ENCODE assay signal across 39 mouse cellular contexts in genomic region chr3:88097666-88098065, GRCm38 (mm10). TPM values are rescaled to one million over a fixed set of nuclear protein-coding genes. Genes with fewer than 3 reads are reported as not detected.
DNase-seq lines count a peak whose midpoint lies in the region; ATAC-seq lines count a peak whose summit lies in the region.
"Had no signal": no experiment of that assay in that cellular context is flagged by ENCODE, and none has a peak within 500 bp of the region (broad histone marks: within the 10 kb centered on the region; RNA-seq: fewer than 3 reads in every experiment).

No protein-coding gene starts in this region.

- ATAC-seq in forebrain, embryonic 16.5 days, result no peak
- no peak for ATAC-seq in midbrain, embryonic 11.5 days (ENCODE audit: low FRiP score)
- no peak for ATAC-seq in midbrain, embryonic 16.5 days
- ATAC-seq: activated CD4-positive, CD25-positive, alpha-beta regulatory T cell, adult 4 months; CD4-positive, CD25-positive, alpha-beta regulatory T cell, adult 4 months; forebrain, embryonic 15.5 days; midbrain, embryonic 13.5 days had no signal

- no peak for DNase-seq in forebrain, embryonic 10.5 days (ENCODE audit: extremely low spot score, low spot score)
- DNase-seq in midbrain, embryonic 11.5 days (ENCODE audit: low spot score, missing footprints), result peak; percentile 37
- DNase-seq in NIH3T3 (ENCODE audit: low read depth), result peak; percentile 31
- no peak for DNase-seq in layer of hippocampus, adult 9-10 months (ENCODE audit: low spot score)
- no peak for DNase-seq in kidney, postnatal 4 days
- DNase-seq: adrenal gland, adult 2 months; adrenal gland, postnatal 36 days; cerebellum, adult 9-10 months; cerebellum, postnatal 36 days; embryo, embryonic 11 days; gastrocnemius, postnatal 36 days; heart, adult 2 months; heart, postnatal 4 days; kidney, adult 18-20 months; kidney, postnatal 36 days; layer of hippocampus, adult 9-11 months; liver; lung, adult 2 months; lung, postnatal 10 days had no signal

- H3K79me2 ChIP-seq in macrophage (ENCODE audit: inconsistent target), result no peaks in the 10 kb centered on the region

- no peaks in the 10 kb centered on the region for H3K9me3 ChIP-seq in forebrain, embryonic 10.5 days
- H3K9me3 ChIP-seq in forebrain, embryonic 16.5 days (ENCODE audit: control insufficient read depth, low read length), result no peaks in the 10 kb centered on the region
- no peaks in the 10 kb centered on the region for H3K9me3 ChIP-seq in midbrain, embryonic 11.5 days (ENCODE audit: control insufficient read depth, low read length)
- no peaks in the 10 kb centered on the region for H3K9me3 ChIP-seq in midbrain, embryonic 16.5 days (replicated peaks; ENCODE audit: control insufficient read depth, low read length, poor library complexity, severe bottlenecking)
- H3K9me3 ChIP-seq: embryonic facial prominence, embryonic 12.5 days; forebrain, embryonic 15.5 days; heart, embryonic 12.5 days; hindbrain, embryonic 15.5 days; midbrain, embryonic 13.5 days had no signal

- no peaks in the 10 kb centered on the region for H3K27me3 ChIP-seq in forebrain, embryonic 10.5 days (ENCODE audit: poor library complexity, severe bottlenecking)
- no peaks in the 10 kb centered on the region for H3K27me3 ChIP-seq in forebrain, embryonic 16.5 days (replicated peaks; ENCODE audit: control insufficient read depth, insufficient read depth, low read length)
- no peaks in the 10 kb centered on the region for H3K27me3 ChIP-seq in midbrain, embryonic 11.5 days (ENCODE audit: control insufficient read depth, insufficient read depth, low read length)
- H3K27me3 ChIP-seq in midbrain, embryonic 16.5 days (ENCODE audit: control insufficient read depth, insufficient read depth, low read depth, low read length), result no peaks in the 10 kb centered on the region
- H3K27me3 ChIP-seq: embryonic facial prominence, embryonic 12.5 days; forebrain, embryonic 15.5 days; heart, embryonic 12.5 days; hindbrain, embryonic 15.5 days; midbrain, embryonic 13.5 days had no signal

- H3K4me3 ChIP-seq in forebrain, embryonic 10.5 days, result no peak overlapping the region
- no peak overlapping the region for H3K4me3 ChIP-seq in forebrain, embryonic 16.5 days (replicated peaks; ENCODE audit: low read length)
- H3K4me3 ChIP-seq in midbrain, embryonic 11.5 days (ENCODE audit: low read depth, low read length), result no peak overlapping the region
- no peak overlapping the region for H3K4me3 ChIP-seq in midbrain, embryonic 16.5 days (ENCODE audit: low read depth, low read length)
- H3K4me3 ChIP-seq in macrophage (ENCODE audit: inconsistent target), result no peak overlapping the region
- H3K4me3 ChIP-seq: embryonic facial prominence, embryonic 12.5 days; forebrain, embryonic 15.5 days; heart, adult 2 months; heart, embryonic 12.5 days; hindbrain, embryonic 15.5 days; midbrain, embryonic 13.5 days had no signal

- H3K4me2 ChIP-seq in forebrain, embryonic 16.5 days (ENCODE audit: low read length), result no peak overlapping the region
- H3K4me2 ChIP-seq in midbrain, embryonic 11.5 days, result no peak overlapping the region
- H3K4me2 ChIP-seq in midbrain, embryonic 16.5 days (ENCODE audit: low read length), result no peak overlapping the region
- H3K4me2 ChIP-seq: embryonic facial prominence, embryonic 12.5 days; forebrain, embryonic 15.5 days; heart, embryonic 12.5 days; hindbrain, embryonic 15.5 days; midbrain, embryonic 13.5 days had no signal

- no peaks in the 10 kb centered on the region for H3K4me1 ChIP-seq in forebrain, embryonic 10.5 days
- H3K4me1 ChIP-seq in forebrain, embryonic 16.5 days (replicated peaks; ENCODE audit: control insufficient read depth, insufficient read depth, low read length), result no peaks in the 10 kb centered on the region
- H3K4me1 ChIP-seq in midbrain, embryonic 11.5 days (ENCODE audit: control insufficient read depth, insufficient read depth, low read length), result no peaks in the 10 kb centered on the region
- H3K4me1 ChIP-seq in midbrain, embryonic 16.5 days (ENCODE audit: control insufficient read depth, insufficient read depth, low read length), result no peaks in the 10 kb centered on the region
- H3K4me1 ChIP-seq: embryonic facial prominence, embryonic 12.5 days; forebrain, embryonic 15.5 days; heart, embryonic 12.5 days; hindbrain, embryonic 15.5 days; midbrain, embryonic 13.5 days had no signal

- H3K27ac ChIP-seq in forebrain, embryonic 10.5 days, result 0 out of 2 replicates have a peak overlapping the region, but pooled peaks have one; percentile 12
- H3K27ac ChIP-seq in forebrain, embryonic 16.5 days (ENCODE audit: low read length), result no peak overlapping the region
- H3K27ac ChIP-seq in midbrain, embryonic 11.5 days (ENCODE audit: low read depth, low read length), result no peak overlapping the region
- no peak overlapping the region for H3K27ac ChIP-seq in midbrain, embryonic 16.5 days (ENCODE audit: low read length)
- H3K27ac ChIP-seq in macrophage, result peak overlapping the region; percentile 61
- H3K27ac ChIP-seq: embryonic facial prominence, embryonic 12.5 days; forebrain, embryonic 15.5 days; heart, adult 2 months; hindbrain, embryonic 15.5 days; liver, embryonic 14.5 days; midbrain, embryonic 13.5 days had no signal

- peaks cover 96% of the 10 kb centered on the region for H3K36me3 ChIP-seq in forebrain, embryonic 10.5 days (replicated peaks)
- H3K36me3 ChIP-seq in forebrain, embryonic 16.5 days (ENCODE audit: control insufficient read depth, insufficient read depth), result no peaks in the 10 kb centered on the region
- peaks cover 11% of the 10 kb centered on the region for H3K36me3 ChIP-seq in midbrain, embryonic 11.5 days (ENCODE audit: control insufficient read depth, insufficient read depth, low read length)
- H3K36me3 ChIP-seq in midbrain, embryonic 16.5 days (ENCODE audit: control insufficient read depth, insufficient read depth, low read length), result no peaks in the 10 kb centered on the region
- H3K36me3 ChIP-seq in macrophage (ENCODE audit: inconsistent target), result 0 out of 2 replicates have a peak, but pooled peaks cover under 1% of the 10 kb centered on the region
- H3K36me3 ChIP-seq: forebrain, embryonic 15.5 days; hindbrain, embryonic 15.5 days had no signal

- WGBS in forebrain, embryonic 10.5 days, result 92% methylated on average over 6 of the region's 6 CpGs
- WGBS in forebrain, embryonic 16.5 days, result 91% methylated on average over 6 of the region's 6 CpGs
- WGBS in midbrain, embryonic 11.5 days, result 90% methylated on average over 6 of the region's 6 CpGs
- WGBS in midbrain, embryonic 16.5 days, result 89% methylated on average over 6 of the region's 6 CpGs
- WGBS in macrophage (ENCODE audit: missing documents), result 43% methylated on average over 6 of the region's 6 CpGs

- no peak overlapping the region for H3K9ac ChIP-seq in forebrain, embryonic 16.5 days (replicated peaks; ENCODE audit: low read depth, low read length)
- H3K9ac ChIP-seq in midbrain, embryonic 11.5 days (ENCODE audit: low read length), result no peak overlapping the region
- no peak overlapping the region for H3K9ac ChIP-seq in midbrain, embryonic 16.5 days (ENCODE audit: low read depth, low read length)
- H3K9ac ChIP-seq: embryonic facial prominence, embryonic 12.5 days; forebrain, embryonic 15.5 days; heart, embryonic 12.5 days; hindbrain, embryonic 15.5 days; liver, embryonic 14.5 days; midbrain, embryonic 13.5 days had no signal

RNA-seq across cellular contexts. Expression of gene Iqgap3, which starts 15.9 kb away (rescaled TPM):
- 30.3 and 30.4 TPM in 2 replicates for polyA plus RNA-seq in forebrain, embryonic 10.5 days (2016; fragmentation: Nextera tagmentation; extraction: Ambion mirVana)
- 7.5 and 7.8 TPM in 2 replicates for polyA plus RNA-seq in forebrain, embryonic 16.5 days (2015; fragmentation: Nextera tagmentation; extraction: Ambion mirVana)
- polyA plus RNA-seq in midbrain, embryonic 11.5 days (2014; fragmentation: Nextera tagmentation; extraction: Ambion mirVana), result 15.0 and 16.5 TPM in 2 replicates
- polyA plus RNA-seq in midbrain, embryonic 16.5 days (2015; fragmentation: Nextera tagmentation; extraction: Ambion mirVana), result 1.8 and 2.3 TPM in 2 replicates
- total RNA-seq in macrophage (2018; cell fraction: chromatin; rRNA removed), result 10 to 100 TPM in 8 of 26 experiments, 1 to 10 TPM in 18; 1.6 to 22.0 (median 5.7) TPM
- total RNA-seq in macrophage (2018; cell fraction: cytosol; rRNA removed), result 1 to 10 TPM in 24 of 26 experiments, under 1 TPM in 2; 0.82 to 5.2 (median 2.1) TPM
- total RNA-seq in macrophage (2018; cell fraction: nucleus; rRNA removed), result 10 to 100 TPM in 1 of 26 experiments, 1 to 10 TPM in 25; 1.3 to 14.6 (median 3.6) TPM
- polyA plus RNA-seq in macrophage (2018), result 2.5 to 4.1 TPM (median 3.7 TPM) in 3 replicates
- total RNA-seq: monocyte, adult 5-6 weeks had no signal

RNA-seq across cellular contexts. Expression of gene Ttc24, which starts 19.6 kb away (rescaled TPM):
- not detected in 2 replicates for polyA plus RNA-seq in forebrain, embryonic 10.5 days (2016; fragmentation: Nextera tagmentation; extraction: Ambion mirVana)
- polyA plus RNA-seq in forebrain, embryonic 16.5 days (2015; fragmentation: Nextera tagmentation; extraction: Ambion mirVana), result not detected in 2 replicates
- polyA plus RNA-seq in midbrain, embryonic 11.5 days (2014; fragmentation: Nextera tagmentation; extraction: Ambion mirVana), result not detected in 2 replicates
- polyA plus RNA-seq in midbrain, embryonic 16.5 days (2015; fragmentation: Nextera tagmentation; extraction: Ambion mirVana), result not detected in 2 replicates
- not detected for total RNA-seq in macrophage (2018; cell fraction: chromatin; rRNA removed)
- total RNA-seq in macrophage (2018; cell fraction: cytosol; rRNA removed), result not detected
- not detected for total RNA-seq in macrophage (2018; cell fraction: nucleus; rRNA removed)
- not detected in 3 replicates for polyA plus RNA-seq in macrophage (2018)
- total RNA-seq: adrenal gland, adult 2 months; adrenal gland, postnatal 36 days; gastrocnemius, adult 18-20 months; gastrocnemius, postnatal 36 days; heart, adult 2 months; heart, postnatal 4 days; left cerebral cortex, postnatal 10 days; monocyte, adult 5-6 weeks had no signal
- polyA plus RNA-seq: activated CD4-positive, CD25-positive, alpha-beta regulatory T cell, adult 4 months; adrenal gland, adult 2 months; CD4-positive, CD25-positive, alpha-beta regulatory T cell, adult 4 months; forebrain, embryonic 15.5 days; heart, adult 2 months; heart, embryonic 12.5 days; heart, postnatal 0 days; hindbrain, embryonic 15.5 days; intestine, embryonic 14.5 days; kidney, embryonic 16.5 days; limb, embryonic 11.5 days; liver, embryonic 14.5 days; lung, adult 2 months; midbrain, embryonic 13.5 days; neural tube, embryonic 14.5 days; stomach, embryonic 14.5 days had no signal

RNA-seq across cellular contexts. Expression of gene Naxe, which starts 39.4 kb away (rescaled TPM):
- 125 and 134 TPM in 2 replicates for polyA plus RNA-seq in forebrain, embryonic 10.5 days (2016; fragmentation: Nextera tagmentation; extraction: Ambion mirVana)
- polyA plus RNA-seq in forebrain, embryonic 16.5 days (2015; fragmentation: Nextera tagmentation; extraction: Ambion mirVana), result 164 and 168 TPM in 2 replicates
- 126 and 128 TPM in 2 replicates for polyA plus RNA-seq in midbrain, embryonic 11.5 days (2014; fragmentation: Nextera tagmentation; extraction: Ambion mirVana)
- 148 and 166 TPM in 2 replicates for polyA plus RNA-seq in midbrain, embryonic 16.5 days (2015; fragmentation: Nextera tagmentation; extraction: Ambion mirVana)
- 10 to 100 TPM in 6 of 26 experiments, 1 to 10 TPM in 18, not detected in 2; 1.5 to 20.1 (median 7.7) TPM for total RNA-seq in macrophage (2018; cell fraction: chromatin; rRNA removed)
- total RNA-seq in macrophage (2018; cell fraction: cytosol; rRNA removed), result 10 to 100 TPM; 57.5 to 79.5 (median 70.0) TPM
- total RNA-seq in macrophage (2018; cell fraction: nucleus; rRNA removed), result 10 to 100 TPM in 22 of 26 experiments, 1 to 10 TPM in 4; 8.3 to 32.6 (median 19.2) TPM
- polyA plus RNA-seq in macrophage (2018), result 66.0 to 99.6 TPM (median 82.3 TPM) in 3 replicates

RNA-seq across cellular contexts. Expression of gene Mef2d, which starts 44.5 kb away (rescaled TPM):
- 9.4 and 11.1 TPM in 2 replicates for polyA plus RNA-seq in forebrain, embryonic 10.5 days (2016; fragmentation: Nextera tagmentation; extraction: Ambion mirVana)
- polyA plus RNA-seq in forebrain, embryonic 16.5 days (2015; fragmentation: Nextera tagmentation; extraction: Ambion mirVana), result 25.1 and 28.3 TPM in 2 replicates
- polyA plus RNA-seq in midbrain, embryonic 11.5 days (2014; fragmentation: Nextera tagmentation; extraction: Ambion mirVana), result 9.0 and 10.9 TPM in 2 replicates
- 21.6 and 22.5 TPM in 2 replicates for polyA plus RNA-seq in midbrain, embryonic 16.5 days (2015; fragmentation: Nextera tagmentation; extraction: Ambion mirVana)
- total RNA-seq in macrophage (2018; cell fraction: chromatin; rRNA removed), result 100 to 1,000 TPM in 17 of 26 experiments, 10 to 100 TPM in 9; 29.4 to 174 (median 111) TPM
- total RNA-seq in macrophage (2018; cell fraction: cytosol; rRNA removed), result 10 to 100 TPM; 29.8 to 74.5 (median 47.8) TPM
- 100 to 1,000 TPM in 10 of 26 experiments, 10 to 100 TPM in 16; 36.8 to 163 (median 85.6) TPM for total RNA-seq in macrophage (2018; cell fraction: nucleus; rRNA removed)
- 37.8 to 68.1 TPM (median 46.3 TPM) in 3 replicates for polyA plus RNA-seq in macrophage (2018)

RNA-seq across cellular contexts. Expression of gene Gpatch4, which starts 54.8 kb away (rescaled TPM):
- polyA plus RNA-seq in forebrain, embryonic 10.5 days (2016; fragmentation: Nextera tagmentation; extraction: Ambion mirVana), result 52.4 and 54.5 TPM in 2 replicates
- 32.5 and 36.3 TPM in 2 replicates for polyA plus RNA-seq in forebrain, embryonic 16.5 days (2015; fragmentation: Nextera tagmentation; extraction: Ambion mirVana)
- 31.8 and 32.9 TPM in 2 replicates for polyA plus RNA-seq in midbrain, embryonic 11.5 days (2014; fragmentation: Nextera tagmentation; extraction: Ambion mirVana)
- polyA plus RNA-seq in midbrain, embryonic 16.5 days (2015; fragmentation: Nextera tagmentation; extraction: Ambion mirVana), result 30.4 and 35.9 TPM in 2 replicates
- total RNA-seq in macrophage (2018; cell fraction: chromatin; rRNA removed), result 10 to 100 TPM in 10 of 26 experiments, 1 to 10 TPM in 16; 2.6 to 18.8 (median 9.1) TPM
- total RNA-seq in macrophage (2018; cell fraction: cytosol; rRNA removed), result 1 to 10 TPM; 4.0 to 9.6 (median 7.2) TPM
- 10 to 100 TPM in 6 of 26 experiments, 1 to 10 TPM in 20; 2.7 to 27.2 (median 6.5) TPM for total RNA-seq in macrophage (2018; cell fraction: nucleus; rRNA removed)
- polyA plus RNA-seq in macrophage (2018), result 6.3 to 30.7 TPM (median 19.6 TPM) in 3 replicates

Comparison
In these comparisons a context has a peak if more than half of its experiments do, and no peak if none do; other contexts are left out.
1. H3K27ac ChIP-seq: peak in forebrain, embryonic 10.5 days (single experiment) and macrophage (single experiment); none in forebrain, embryonic 16.5 days (single experiment), midbrain, embryonic 11.5 days (single experiment) and midbrain, embryonic 16.5 days (single experiment).
2. DNase-seq: peak in midbrain, embryonic 11.5 days (single experiment) and NIH3T3 (single experiment); none in forebrain, embryonic 10.5 days (single experiment), layer of hippocampus, adult 9-10 months (single experiment) and kidney, postnatal 4 days (0 of 2).